Mouse (Mus musculus) myocyte (in vitro differentiated cells): ENCODE results near the gene Arhgef19. TPM values are rescaled to one million over a fixed set of nuclear protein-coding genes. Genes with fewer than 3 reads are reported as not detected.

Experiments used
- H3K27me3 ChIP-seq: one replicate; pipeline ENCODE4 v1.6.1; 2011; ENCODE audit not compliant: control insufficient read depth, insufficient read depth, insufficient read length
- H3K36me3 ChIP-seq: one replicate; pipeline ENCODE4 v1.6.1; 2011; ENCODE audit not compliant: control insufficient read depth, insufficient read depth
- H3K4me2 ChIP-seq: one replicate; pipeline ENCODE4 v1.6.1; 2011; ENCODE audit warnings: low read depth, control low read depth
- H3K4me3 ChIP-seq: one replicate; pipeline ENCODE4 v1.5.1; 2011; ENCODE audit warnings: mild to moderate bottlenecking, control low read depth, moderate library complexity
- H3K79me2 ChIP-seq: one replicate; pipeline ENCODE4 v1.6.1; 2011; ENCODE audit not compliant: control insufficient read depth, insufficient read depth
- H3ac ChIP-seq: one replicate; pipeline ENCODE4 v1.6.1; 2011; ENCODE audit not compliant: control insufficient read depth, insufficient read length
- CEBPB ChIP-seq: IDR thresholded peaks from 2 replicates; pipeline ENCODE4 v1.6.1; 2011; ENCODE audit warnings: mild to moderate bottlenecking, moderate library complexity; ENCODE audit not compliant: poor library complexity, insufficient read depth, severe bottlenecking
- E2F4 ChIP-seq: IDR thresholded peaks from one replicate; pipeline ENCODE4 v1.6.1; 2011; ENCODE audit warnings: mild to moderate bottlenecking, control low read depth, moderate library complexity; ENCODE audit not compliant: insufficient read depth
- MAX ChIP-seq: IDR thresholded peaks from one replicate; pipeline ENCODE4 v1.6.1; 2011; ENCODE audit warnings: low read depth, mild to moderate bottlenecking, control low read depth
- MYOD1 ChIP-seq, 3 experiments: IDR thresholded peaks; one replicate each; pipeline ENCODE4 v1.6.1; 2011; ENCODE audit warnings: control low read depth in 2 of 3, low read depth in 2 of 3, mild to moderate bottlenecking in 2 of 3, moderate library complexity in 1 of 3; ENCODE audit not compliant: insufficient read length in 2 of 3, control insufficient read depth in 1 of 3
- MYOG ChIP-seq, 3 experiments: IDR thresholded peaks; one replicate each; pipeline ENCODE4 v1.6.1; 2011; ENCODE audit warnings: control low read depth in 2 of 3, low read depth in 2 of 3, mild to moderate bottlenecking in 2 of 3; ENCODE audit not compliant: insufficient read length in 2 of 3, control insufficient read depth in 1 of 3, insufficient read depth in 1 of 3
- POLR2A ChIP-seq: IDR thresholded peaks from one replicate; pipeline ENCODE4 v1.6.1; 2011; ENCODE audit warnings: low read depth, mild to moderate bottlenecking, control low read depth, moderate library complexity; ENCODE audit not compliant: insufficient read length
- POLR2AphosphoS2 ChIP-seq: IDR thresholded peaks from one replicate; pipeline ENCODE4 v1.6.1; 2011; ENCODE audit warnings: low read depth, control low read depth; ENCODE audit not compliant: insufficient read length
- REST ChIP-seq: IDR thresholded peaks from one replicate; pipeline ENCODE4 v1.6.1; 2011; ENCODE audit warnings: mild to moderate bottlenecking, control low read depth, moderate library complexity; ENCODE audit not compliant: insufficient read depth, insufficient read length
- SRF ChIP-seq: IDR thresholded peaks from one replicate; pipeline ENCODE4 v1.6.1; 2011; ENCODE audit warnings: low read depth; ENCODE audit not compliant: control insufficient read depth, insufficient read length
- TCF12 ChIP-seq: IDR thresholded peaks from one replicate; pipeline ENCODE4 v1.6.1; 2011; ENCODE audit warnings: mild to moderate bottlenecking, control low read depth; ENCODE audit not compliant: poor library complexity, insufficient read depth, severe bottlenecking
- TCF3 ChIP-seq: IDR thresholded peaks from one replicate; pipeline ENCODE4 v1.6.1; 2011; ENCODE audit warnings: low read depth, control low read depth; ENCODE audit not compliant: insufficient read length
- USF1 ChIP-seq: IDR thresholded peaks from one replicate; pipeline ENCODE4 v1.6.1; 2011; ENCODE audit warnings: low read depth, mild to moderate bottlenecking, control low read depth, moderate library complexity
- polyA plus RNA-seq: library from polyadenylated mRNA; unstranded; fragments of >200 nt; fragmentation: generic; extraction: Trizol; gene quantifications from one replicate; pipeline ENCODE4 v1.2.1, GENCODE M21; 2012; ENCODE audit warnings: missing spikeins

Arhgef19 gene
- polyA plus RNA-seq, 1 experiment: 28.6 TPM

DNA sequence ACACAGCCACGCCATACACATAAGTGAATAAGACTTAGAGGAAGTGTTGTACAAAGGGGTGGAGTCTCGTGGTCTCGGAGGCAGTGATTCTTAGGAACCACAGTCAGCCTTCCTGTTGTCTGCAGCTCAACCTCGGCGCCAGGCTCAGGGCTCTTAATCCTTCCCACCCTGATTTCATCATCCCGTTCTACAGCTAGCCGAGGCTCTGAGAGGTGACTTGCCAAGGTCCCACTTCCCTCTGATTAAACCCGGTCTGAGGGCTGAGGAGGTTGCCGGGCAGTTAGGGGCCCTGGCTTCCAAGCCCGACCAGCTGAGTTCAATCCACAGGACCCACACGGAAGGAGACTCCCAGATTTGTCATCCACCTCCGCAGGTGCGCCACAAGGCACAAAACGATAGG lies 33.6 kb downstream of the Arhgef19 start:
- Histone ChIP-seq H3K27me3 (no peaks in the 10 kb centered on the region), H3K36me3 (no peaks in the 10 kb centered on the region), H3K4me3 (peak overlapping the region; percentile 17), H3K4me2 (peak overlapping the region; percentile 96), H3K79me2 (no peaks in the 10 kb centered on the region), H3ac (no peak overlapping the region)
- TF ChIP-seq POLR2AphosphoS2: peak; percentile 72
- TF ChIP-seq MYOG (IDR thresholded peaks at IDR 0.05; ENCODE audit: control insufficient read depth in 1 of 3, insufficient read depth in 1 of 3, insufficient read length in 2 of 3, low read depth in 2 of 3): no peak
- TF ChIP-seq MAX: no peak
- peak; percentile 59 for TF ChIP-seq POLR2A
- peak; percentile 64; the same call in 1 of the 2 replicates for TF ChIP-seq CEBPB

DNA sequence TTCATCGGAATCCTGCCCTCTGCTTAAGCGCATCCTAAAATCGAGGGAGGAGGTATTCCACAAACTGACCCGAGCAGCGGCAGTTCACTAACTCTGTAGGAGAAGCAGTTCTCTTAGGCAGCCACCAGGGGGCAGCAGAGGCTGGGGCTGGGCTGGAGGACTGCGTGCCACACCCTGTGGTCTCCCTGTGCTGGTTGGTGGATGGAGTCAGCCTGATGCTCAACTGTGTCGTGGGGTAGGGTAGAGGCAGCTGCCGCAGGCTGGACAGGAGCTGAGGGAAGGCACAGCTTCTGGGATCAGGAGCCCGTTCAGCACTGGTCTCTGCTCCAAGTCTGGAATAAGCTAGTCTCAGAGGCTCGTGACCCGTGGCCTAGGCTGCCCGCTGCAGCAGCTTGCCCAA lies 34.0 kb downstream of the Arhgef19 start:
- Histone ChIP-seq H3ac (peak overlapping the region; percentile 1), H3K36me3 (no peaks in the 10 kb centered on the region), H3K79me2 (no peaks in the 10 kb centered on the region), H3K4me3 (peak overlapping the region; percentile 17), H3K27me3 (no peaks in the 10 kb centered on the region), H3K4me2 (peak overlapping the region; percentile 96)
- peak; percentile 85 for TF ChIP-seq POLR2AphosphoS2
- TF ChIP-seq REST: no peak
- peak; percentile 91 for TF ChIP-seq POLR2A
- TF ChIP-seq USF1: no peak
- no peak for TF ChIP-seq TCF3
- no peak for TF ChIP-seq CEBPB
- TF ChIP-seq MYOG (IDR thresholded peaks at IDR 0.05; ENCODE audit: control insufficient read depth in 1 of 3, insufficient read depth in 1 of 3, insufficient read length in 2 of 3, low read depth in 2 of 3): peak; percentile 20 to 94 (median 80)
- TF ChIP-seq MYOD1 (IDR thresholded peaks at IDR 0.05; ENCODE audit: control insufficient read depth in 1 of 3, insufficient read length in 2 of 3, low read depth in 2 of 3): peak in 2 of 3 experiments; percentile 77 to 94
- TF ChIP-seq MAX: no peak
- no peak for TF ChIP-seq E2F4
- no peak for TF ChIP-seq SRF
- TF ChIP-seq TCF12: no peak

DNA sequence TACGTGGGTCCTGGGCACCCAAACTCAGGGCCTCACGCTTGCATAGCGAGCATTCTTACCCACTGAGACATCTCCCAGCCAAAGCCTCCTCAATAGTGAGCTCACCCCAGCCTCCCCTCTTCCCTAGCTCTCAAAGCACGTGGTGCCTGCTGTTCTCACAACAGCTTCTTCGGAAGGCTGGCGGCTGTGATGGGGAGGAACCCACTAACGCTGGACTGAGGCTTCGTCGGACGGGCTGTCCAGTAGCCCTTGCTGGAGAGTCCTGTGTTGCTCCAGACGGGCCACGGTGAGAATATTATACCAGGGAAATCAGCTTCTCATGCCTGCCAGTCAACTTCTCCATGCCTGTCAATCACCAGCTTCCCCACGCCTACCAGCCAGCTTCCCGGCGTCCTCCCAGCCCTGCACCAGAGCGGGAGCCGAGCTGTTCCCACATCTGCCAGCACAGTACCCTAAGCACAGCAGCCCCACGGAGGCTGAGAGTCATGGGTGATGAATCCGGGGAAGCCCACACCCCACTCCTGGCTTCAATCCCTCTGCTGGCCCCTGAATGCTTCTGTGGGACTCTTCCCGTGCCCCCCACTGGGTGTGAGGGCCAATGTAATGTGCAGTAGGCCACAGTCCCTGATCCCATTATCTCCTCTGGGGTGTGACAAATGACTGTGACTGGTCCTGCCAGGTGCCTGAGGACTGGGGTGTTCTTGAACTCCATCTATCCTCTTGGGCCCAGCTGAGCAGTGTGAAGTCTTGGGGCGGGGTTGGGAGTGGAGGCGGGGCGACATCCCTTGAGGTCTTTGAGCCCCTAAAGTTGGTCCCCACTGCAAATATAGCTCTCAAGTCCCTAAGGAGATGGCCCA lies 35.4 kb downstream of the Arhgef19 start:
- TF ChIP-seq TCF12: no peak
- no peak for TF ChIP-seq E2F4
- TF ChIP-seq CEBPB: no peak
- peak; percentile 90 for TF ChIP-seq MAX
- TF ChIP-seq USF1: peak; percentile 88
- no peak for TF ChIP-seq REST
- no peak for TF ChIP-seq SRF
- peak; percentile 40 for TF ChIP-seq POLR2A
- peak; percentile 6 for TF ChIP-seq POLR2AphosphoS2
- no peak for TF ChIP-seq TCF3
- peak in 2 of 3 experiments; percentile 15 to 67 for TF ChIP-seq MYOD1 (IDR thresholded peaks at IDR 0.05; ENCODE audit: control insufficient read depth in 1 of 3, insufficient read length in 2 of 3, low read depth in 2 of 3)
- TF ChIP-seq MYOG (IDR thresholded peaks at IDR 0.05; ENCODE audit: control insufficient read depth in 1 of 3, insufficient read depth in 1 of 3, insufficient read length in 2 of 3, low read depth in 2 of 3): peak in 1 of 3 experiments; percentile 8
- peak overlapping the region; percentile 1 for H3ac ChIP-seq
- H3K4me3 ChIP-seq: peak overlapping the region; percentile 17
- H3K79me2 ChIP-seq: no peaks in the 10 kb centered on the region
- H3K4me2 ChIP-seq: peak overlapping the region; percentile 96
- H3K27me3 ChIP-seq: no peaks in the 10 kb centered on the region
- no peaks in the 10 kb centered on the region for H3K36me3 ChIP-seq

DNA sequence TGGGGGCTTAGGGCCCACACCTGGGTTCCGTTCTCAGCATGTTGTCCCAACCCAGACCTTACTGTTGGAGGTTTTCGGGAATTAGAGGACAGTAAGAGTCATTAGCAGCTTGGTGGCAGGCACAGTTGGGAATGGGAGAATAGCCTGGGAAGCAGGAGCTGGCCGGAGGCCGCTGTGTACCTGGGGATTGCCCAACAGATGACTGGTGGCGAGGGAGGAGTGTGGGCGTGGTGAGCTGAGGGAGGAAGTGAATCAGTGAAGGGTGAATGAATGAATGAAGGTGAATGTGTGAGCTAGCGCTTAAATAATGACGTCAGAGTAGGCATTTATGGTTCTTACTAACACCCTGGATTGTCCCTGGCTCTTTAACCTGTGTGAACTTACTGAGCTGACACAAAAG lies 37.9 kb downstream of the Arhgef19 start:
- no peaks in the 10 kb centered on the region for H3K36me3 ChIP-seq
- H3K27me3 ChIP-seq: no peaks in the 10 kb centered on the region
- H3ac ChIP-seq: no peak overlapping the region
- TF ChIP-seq SRF (no peak), POLR2A (no peak), E2F4 (no peak), MAX (no peak), REST (no peak), TCF12 (no peak), TCF3 (no peak), CEBPB (no peak), MYOG (IDR thresholded peaks at IDR 0.05; ENCODE audit: control insufficient read depth in 1 of 3, insufficient read depth in 1 of 3, insufficient read length in 2 of 3, low read depth in 2 of 3) (no peak), MYOD1 (IDR thresholded peaks at IDR 0.05; ENCODE audit: control insufficient read depth in 1 of 3, insufficient read length in 2 of 3, low read depth in 2 of 3) (no peak), USF1 (no peak), POLR2AphosphoS2 (no peak)
- peak overlapping the region; percentile 97 for H3K4me2 ChIP-seq
- no peaks in the 10 kb centered on the region for H3K79me2 ChIP-seq
- no peak overlapping the region for H3K4me3 ChIP-seq
